Mouse (Mus musculus) spleen, postnatal 14 days (tissue): ENCODE measurements around the gene Tgfbr2.

ENCODE experiments used
- DNase-seq, 2 experiments: peaks; one replicate each; pipeline ENCODE4 v3.0.0; 2021 to 2022; ENCODE audit warnings: low spot score in 2 of 2

The Tgfbr2 gene

GRCm38 (mm10) chr9:116115875-116116274, 59.3 kb downstream of the Tgfbr2 start:
- DNase-seq, result no peak

- no peak for DNase-seq
Measured at GRCm38 (mm10) chr9:116114339-116114738, 60.8 kb downstream of the Tgfbr2 start.

GRCm38 (mm10) chr9:116111149-116111970, 63.8 kb downstream of the Tgfbr2 start:
- no peak for DNase-seq

DNA sequence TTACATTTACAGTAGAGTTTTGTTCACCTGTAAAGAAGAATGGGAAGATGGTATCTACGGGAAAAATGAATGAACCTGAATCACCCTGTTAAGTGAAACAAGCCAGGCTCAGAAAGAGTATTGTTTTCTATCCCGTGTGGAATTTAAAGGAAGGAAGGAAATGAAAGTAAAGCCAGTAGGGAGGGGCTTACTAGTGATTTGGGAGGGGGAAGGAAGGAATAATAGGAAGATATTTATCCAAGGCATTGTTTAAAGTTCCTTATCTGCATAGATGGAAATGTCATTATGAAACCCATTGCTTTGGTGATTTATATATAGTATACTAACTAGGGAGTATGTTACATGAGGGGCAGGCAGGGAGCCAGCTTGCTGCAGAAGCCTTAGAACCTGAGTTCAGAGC, 66.4 kb downstream of the Tgfbr2 start:
- no peak for DNase-seq

DNA sequence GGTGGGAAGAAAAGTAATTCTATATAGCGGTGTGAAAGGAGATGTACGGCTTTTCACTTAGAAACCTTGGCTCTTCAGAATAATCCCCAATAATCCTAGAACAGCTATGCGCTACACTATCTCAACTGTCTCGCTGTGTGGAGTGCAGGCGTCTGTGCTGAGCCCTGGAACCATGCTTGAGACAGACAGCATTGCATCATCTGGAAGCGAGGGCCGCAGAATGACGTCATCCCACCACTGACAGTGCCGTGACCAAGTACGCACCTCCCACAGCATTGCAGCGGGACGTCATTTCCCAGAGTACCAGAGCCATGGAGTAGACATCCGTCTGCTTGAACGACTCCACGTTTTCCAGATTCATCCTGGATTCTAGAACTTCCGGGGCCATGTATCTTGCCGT, 70.4 kb downstream of the Tgfbr2 start:
- DNase-seq, result no peak

DNA sequence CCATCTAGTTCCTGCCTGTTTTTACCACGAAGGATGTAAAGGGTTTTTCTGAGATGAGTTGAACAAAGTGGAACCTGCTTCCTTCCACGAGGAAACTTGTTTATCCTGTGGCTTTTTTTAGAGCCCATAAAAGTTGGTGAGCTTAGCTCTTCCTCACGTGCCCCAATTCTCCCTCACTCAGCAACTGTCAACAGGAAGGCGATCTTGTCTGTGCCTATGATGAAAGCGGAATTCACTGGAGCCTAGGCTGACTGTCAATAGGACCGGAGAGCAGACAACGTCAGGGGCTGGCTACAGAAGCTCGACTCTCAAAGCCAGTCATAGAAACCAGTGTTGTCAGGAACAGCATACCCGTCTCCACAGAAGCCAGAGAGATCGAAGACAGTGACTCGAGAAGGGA, 73.3 kb downstream of the Tgfbr2 start:
- no peak for DNase-seq

DNA sequence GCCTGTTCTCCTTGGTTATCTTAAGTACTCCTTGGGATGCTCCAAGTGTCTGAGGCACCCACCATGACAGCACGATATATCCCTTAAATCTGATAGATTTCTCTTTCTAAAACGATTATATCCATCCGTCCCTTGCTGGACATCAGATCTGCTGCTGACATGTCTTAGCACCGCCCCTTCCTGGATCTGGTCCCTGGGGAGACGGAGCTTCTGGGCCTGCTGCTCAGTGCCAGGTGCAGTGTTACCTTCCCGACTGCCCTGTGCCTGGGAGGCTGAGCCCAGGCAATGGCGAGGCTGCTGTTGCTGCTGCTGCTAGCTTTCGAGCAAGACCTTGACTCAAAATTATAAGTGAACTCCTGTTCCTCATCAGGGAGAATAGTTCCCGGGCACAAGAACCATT, 75.1 kb downstream of the Tgfbr2 start:
- DNase-seq, result no peak

DNA sequence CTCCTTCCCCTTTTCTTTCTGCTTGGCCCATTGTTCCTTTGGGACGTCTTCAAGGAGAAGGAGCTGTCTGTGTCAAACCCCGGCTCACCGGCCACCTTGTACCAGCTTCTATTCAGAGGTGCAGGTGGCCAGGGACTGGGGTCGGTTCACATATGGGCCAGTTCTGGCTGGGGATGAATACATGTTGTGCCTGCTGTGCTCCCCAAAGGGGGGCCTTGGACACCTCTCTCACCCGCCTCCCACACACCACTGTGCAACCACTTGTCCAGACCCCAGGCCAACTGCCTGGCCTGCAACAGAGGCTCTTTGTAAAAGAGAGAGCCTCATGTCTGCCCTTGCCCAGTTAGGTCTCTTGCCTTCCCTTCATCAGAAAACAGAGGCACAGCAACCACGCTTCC, 75.6 kb downstream of the Tgfbr2 start:
- DNase-seq, result no peak

DNA sequence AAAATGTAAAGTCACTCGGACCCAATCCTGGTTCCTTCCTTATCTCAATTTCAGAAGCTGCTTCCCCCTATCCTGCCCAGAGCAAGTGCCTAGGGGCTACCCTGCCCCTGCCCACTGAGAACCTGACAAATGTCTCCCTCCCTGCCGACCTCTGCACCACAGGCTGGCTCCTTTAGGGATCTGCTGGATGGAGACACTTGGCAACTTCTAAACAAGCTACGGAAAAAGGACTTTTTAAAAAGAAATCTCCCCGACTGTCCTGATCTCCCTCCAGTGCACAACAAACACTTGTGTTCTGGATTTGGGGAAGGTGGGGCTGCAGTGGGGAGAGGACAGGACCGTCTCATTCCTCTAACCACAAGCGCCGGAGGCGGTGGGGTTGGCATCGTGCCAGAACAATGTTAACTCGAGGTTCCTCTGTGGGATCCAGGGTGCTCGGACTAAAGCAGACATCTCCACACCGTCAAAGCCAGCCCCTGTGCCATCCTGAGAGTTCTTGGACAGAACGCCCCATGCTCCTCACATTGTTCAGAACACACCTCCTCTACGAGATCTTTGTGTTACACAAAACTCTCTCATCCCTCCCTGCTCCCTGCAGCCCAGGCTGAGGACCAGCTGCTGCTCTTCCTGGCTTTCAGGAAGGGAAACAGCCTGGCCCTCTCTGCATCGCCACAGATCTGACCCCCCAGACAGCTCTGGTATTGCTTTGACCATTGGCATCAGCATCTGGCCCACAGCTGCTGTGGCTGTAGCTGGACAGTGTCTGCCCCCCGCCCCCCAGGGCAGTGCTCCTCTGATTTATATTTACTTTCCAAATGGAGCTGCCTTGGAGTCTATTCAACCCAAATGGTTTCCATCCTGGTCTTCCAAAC, 76.2 kb downstream of the Tgfbr2 start:
- DNase-seq, result no peak

- no peak for DNase-seq
Measured at GRCm38 (mm10) chr9:116091921-116092320, 83.2 kb downstream of the Tgfbr2 start.

DNA sequence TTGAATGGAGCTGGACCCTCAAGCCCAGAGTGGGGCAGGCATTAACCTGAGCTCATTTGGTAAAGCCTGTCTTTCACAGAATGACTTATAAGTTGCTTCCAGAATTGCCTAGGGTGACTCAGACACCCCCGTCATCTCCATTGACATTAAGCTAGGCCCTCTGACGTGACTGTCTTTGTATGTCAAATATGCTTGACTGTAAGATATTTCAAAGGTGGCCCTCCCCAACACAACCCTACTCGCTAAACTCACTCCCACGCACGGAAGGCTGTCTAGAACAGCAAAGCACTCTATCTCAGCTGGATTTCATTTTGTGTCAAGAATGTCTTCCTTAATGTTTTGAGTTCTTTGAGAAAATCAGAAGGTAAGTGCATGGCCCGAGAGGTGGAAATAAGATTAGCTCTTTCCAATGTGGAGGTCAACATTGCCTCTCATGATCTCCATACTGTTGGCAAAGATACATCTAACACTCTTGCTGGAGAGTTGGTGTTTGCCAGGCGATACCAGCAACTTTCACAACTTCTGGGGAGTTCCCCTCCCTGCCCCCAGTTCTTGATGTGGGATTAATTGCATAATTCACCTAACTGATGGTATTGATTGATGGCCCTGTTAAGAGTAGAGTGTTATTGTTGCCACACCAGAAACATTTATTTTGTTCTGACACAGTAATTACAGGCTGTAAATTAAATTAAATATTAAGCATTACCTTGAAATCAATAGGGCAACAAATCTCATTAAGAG, 83.9 kb downstream of the Tgfbr2 start:
- no peak for DNase-seq

DNA sequence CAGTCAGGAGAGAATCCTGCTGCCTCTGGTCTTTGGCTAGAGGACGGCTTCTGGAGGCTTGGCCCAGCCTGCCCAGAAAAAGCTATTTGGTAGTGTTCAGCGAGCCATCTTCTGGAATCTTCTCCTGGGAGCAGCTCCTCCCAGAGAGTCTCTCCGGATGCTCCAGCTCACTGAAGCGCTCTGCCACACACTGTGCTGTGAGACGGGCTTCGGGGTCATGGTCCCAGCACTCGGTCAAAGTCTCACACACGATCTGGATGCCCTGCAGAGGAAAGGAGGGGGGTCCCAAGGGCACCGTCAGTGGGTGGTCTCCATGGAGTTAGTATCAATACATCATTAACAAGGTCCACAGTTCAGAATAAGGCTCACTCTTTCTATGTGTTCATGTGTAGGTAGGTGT, 84.9 kb downstream of the Tgfbr2 start:
- no peak for DNase-seq

DNA sequence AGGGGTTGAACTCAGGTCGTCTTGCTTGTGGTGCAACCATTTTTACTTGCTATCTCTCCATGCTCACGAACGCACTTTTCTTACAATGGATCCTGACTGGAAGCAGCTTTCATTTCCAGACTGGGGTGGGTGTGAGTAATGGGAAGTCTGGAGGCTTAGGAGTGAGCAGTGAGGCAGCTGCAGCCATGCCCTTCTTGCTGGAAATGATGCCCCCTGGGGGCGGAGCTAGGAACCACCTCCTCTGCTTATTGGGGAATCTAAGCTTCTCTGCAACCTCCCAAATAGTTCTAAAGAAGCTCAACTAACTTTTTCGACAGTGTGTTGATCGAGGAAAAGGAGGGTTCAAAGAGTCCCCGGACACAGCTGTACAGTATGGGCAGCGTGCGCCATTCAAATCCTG, 86.2 kb downstream of the Tgfbr2 start:
- DNase-seq, result peak in 1 of 2 experiments; percentile 25

DNA sequence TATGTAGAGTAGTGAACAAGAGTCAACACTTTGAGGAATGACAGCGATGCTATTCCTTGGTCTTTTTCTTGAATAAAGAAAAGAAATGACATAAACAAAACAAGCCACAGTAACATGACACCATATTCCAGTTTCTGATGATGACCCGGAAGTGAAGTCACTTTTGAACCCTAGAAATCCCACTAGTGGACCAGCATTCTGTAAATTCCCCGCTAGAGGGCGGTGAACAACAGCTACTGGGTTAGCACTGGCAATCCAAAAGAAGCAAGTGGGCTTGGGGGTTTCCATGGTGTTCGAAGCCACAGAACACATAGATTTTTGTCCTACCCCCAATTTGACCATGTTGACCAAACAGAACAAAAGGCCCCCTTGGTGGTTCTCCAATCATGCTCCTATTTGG, 87.3 kb downstream of the Tgfbr2 start:
- DNase-seq, result peak in 1 of 2 experiments; percentile 69

DNA sequence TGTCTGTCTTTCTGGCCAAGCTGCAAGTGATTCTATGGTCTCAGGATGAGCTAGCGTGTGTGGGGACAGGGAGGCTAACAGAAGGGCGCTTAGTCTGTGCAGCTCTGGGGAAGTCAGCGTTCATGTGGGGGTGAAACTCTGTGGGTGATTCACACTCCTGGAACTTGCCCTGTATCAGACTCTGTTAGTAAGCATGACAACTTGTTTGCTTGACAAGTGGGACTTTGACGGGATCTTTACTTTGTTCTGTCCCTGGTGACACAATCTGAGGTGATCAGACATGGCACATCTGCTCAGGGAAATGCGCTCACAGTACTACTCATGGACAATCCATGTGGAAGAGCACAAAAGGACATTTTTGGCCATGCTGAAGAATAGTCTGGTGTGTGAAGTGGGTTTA, 87.9 kb downstream of the Tgfbr2 start:
- DNase-seq, result no peak

DNA sequence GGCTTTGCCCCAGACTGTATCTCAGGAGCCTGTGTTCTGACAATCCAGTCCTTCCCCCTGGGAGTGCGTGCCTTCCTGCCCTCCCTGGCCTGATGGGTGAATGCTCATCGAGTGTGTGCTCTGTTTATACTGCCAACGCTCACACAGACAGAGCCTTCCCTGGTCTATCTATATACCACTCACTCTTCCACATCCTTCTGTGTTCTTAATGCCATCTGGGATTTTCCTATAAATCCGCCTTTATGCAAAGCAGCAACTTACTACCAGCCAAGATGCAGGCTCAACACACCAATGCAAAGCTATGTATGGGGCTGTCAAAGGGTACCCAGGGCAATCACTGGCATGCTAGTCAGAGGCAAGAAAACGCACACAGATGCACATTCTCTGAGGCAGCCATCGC, 89.2 kb downstream of the Tgfbr2 start:
- DNase-seq, result no peak

DNA sequence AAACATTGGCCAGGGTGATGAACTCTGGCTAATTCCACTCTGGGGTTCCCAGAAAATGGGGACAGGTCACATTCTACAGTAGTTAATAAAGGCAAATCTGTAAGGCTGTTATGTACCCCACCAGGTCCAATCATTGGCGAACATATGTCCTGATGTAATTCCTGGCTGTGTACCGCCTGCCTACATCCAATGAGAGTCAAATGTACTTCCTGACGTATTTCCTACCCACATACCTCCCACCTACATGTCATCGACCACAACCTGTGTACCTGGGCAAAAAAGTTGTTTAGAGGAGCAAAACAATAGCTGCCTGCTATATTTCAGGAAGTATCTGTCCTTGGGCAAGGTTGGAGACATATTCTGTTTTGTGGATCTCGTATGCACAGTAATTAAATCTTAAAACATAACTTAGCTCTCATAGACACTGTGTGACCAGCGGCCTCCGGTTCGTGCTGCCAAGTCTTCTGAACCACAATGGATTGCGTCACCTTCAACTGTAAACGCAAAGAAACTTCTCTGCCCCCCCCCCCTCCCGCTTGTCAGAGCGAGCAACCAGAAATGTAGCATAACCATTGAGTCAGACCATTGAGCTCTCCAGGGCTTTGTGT, 90.7 kb downstream of the Tgfbr2 start:
- DNase-seq, result no peak

DNA sequence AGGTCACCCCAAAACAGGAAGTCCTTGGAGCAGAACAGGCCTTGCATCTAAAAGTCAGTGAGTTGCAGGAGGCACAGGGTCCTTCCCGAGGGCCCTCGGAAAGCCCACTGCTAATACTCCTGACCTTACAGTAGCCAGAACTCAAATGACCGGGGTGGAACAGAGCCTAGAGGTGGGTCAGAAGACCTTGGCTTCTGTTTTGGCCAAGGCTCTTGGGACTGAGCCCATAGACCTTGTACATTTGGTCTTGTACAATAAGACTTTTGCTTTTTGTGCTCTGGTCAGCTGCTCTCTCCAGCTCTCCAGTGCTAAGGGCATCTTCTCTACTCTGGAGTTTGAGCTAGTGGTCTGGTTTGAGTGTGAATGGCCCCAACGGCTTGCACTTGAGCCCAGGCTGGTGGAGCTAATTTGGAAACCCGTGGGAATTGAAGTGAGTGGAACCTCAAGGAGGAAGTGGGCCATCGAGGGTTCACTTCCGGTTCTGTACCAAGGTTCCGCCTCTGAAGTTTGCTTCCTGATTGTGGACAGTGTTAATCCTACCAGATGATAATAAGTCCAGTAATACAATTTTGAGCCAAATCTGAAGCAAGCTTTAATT, 91.3 kb downstream of the Tgfbr2 start:
- DNase-seq, result no peak

DNA sequence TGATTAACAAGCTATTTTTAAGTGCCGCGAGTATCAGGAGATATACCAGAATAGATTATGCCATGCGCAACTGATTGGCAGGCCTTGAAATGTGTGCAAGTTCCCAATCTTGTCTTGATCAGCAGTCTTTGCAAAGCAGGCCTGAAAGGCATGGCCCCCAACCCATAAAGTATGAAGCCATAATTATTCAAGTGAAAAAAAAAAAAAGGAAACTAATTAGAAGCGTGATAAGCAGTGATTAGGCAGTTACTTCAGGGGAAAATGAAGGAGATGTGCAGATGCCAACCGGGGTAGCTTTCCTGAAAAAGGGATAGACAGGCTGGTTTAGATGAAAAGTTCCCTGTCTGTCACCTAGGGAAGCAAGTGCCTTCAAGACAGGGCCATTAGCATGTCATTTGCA, 91.9 kb downstream of the Tgfbr2 start:
- DNase-seq, result no peak

DNA sequence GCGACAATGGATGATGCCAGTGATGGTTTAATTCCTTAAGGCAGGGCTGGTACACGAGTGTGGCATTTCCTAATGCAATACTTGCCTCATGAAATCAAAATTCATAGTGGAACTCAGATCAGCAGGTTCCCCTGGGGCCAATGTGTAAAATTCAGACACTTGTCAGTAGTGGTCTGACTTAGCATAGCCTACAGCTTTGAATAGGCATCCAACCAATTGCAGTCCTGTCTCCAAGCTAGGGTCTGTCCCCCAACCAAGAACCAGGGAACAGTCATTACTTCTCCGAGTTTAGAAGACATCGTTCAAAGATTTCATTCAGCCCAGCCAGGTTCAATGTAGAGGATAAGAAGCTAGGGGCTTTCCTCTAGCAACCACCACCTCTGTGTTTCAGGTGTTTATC, 93.4 kb downstream of the Tgfbr2 start:
- no peak for DNase-seq

DNA sequence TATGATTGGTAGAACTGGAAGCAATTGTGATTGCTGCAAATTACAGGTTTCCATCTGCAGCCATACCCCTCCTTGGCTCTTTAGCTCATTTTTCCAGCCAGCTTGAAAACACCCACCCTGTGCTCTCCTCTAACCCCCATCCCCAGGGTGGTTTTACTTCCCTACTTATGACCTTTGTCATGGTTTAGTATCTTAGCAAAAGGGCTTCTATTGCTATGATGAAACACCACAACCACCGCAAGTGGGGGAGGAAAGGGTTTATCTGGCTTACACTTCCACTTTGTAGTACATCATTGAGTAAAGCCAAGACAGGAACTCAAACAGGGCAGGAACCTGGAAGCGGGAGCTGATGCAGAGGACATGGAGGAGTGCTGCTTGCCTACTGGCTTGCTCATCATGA, 97.7 kb downstream of the Tgfbr2 start:
- DNase-seq, result no peak

DNA sequence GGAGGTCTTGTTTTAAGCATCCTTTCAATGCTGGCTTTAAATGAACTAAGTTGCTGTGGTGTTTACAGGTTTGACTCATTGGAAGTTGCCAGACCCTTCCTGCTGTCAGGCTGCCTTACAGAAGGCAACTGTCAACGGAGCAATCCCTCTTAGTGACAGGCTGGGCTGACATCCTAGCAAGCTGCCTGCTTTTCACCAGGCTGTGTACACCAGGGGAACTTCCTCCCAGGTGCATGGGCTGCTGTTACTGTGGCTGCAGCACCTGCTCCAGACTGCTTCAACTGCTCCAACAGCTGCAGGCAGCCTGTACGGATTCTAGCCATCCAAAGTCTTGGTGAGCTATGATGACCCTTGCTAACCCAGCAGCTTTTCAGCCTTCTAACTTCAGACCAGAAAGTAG, 98.2 kb downstream of the Tgfbr2 start:
- no peak for DNase-seq
